Mouse (Mus musculus): ENCODE measurements around the gene Ctdnep1.

GRCm38 (mm10) chr11:69991711-69992110 is 10.8 kb downstream of the Ctdnep1 start:
- no peak for TF ChIP-seq CTCF (IDR thresholded peaks at IDR 0.05; ENCODE audit: borderline replicate concordance, insufficient read depth, low read length)
- TF ChIP-seq POLR2A (IDR thresholded peaks at IDR 0.05; ENCODE audit: low read depth, low read length) = no peak
